In the genomic region with DNA sequence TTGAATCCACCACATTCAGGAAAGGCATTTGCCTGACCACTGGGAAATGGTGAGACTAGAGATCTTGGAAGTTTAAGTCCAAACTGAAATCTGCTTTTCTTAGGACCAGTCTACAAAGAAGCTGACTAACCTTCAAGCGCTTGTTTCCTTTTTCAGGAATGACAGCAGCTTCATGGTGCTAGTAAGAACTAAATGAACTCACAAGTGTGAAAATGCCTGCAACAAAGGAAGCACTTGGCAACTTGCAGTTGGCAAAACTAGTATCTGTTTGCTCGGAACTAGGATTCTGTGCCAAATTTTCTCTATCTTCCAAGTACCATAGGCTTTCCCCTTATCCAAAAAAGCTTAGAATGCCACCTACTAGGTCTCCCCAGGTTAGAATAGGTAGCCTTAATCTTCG, we compare ENCODE assay signal across 20 mouse cellular contexts. TPM values are rescaled to one million over a fixed set of nuclear protein-coding genes. Genes with fewer than 3 reads are reported as not detected.
"Had no signal": no experiment of that assay in that cellular context is flagged by ENCODE, and none has a peak within 500 bp of the region (broad histone marks: within the 10 kb centered on the region; RNA-seq: fewer than 3 reads in every experiment).

No protein-coding gene starts in this region.

- H3K4me3 ChIP-seq: liver, embryonic 15.5 days; lung, embryonic 15.5 days; megakaryocyte, embryonic 14.5 days; midbrain, embryonic 12.5 days; neural tube, embryonic 12.5 days; stomach, embryonic 15.5 days had no signal

- H3K27ac ChIP-seq: liver, embryonic 15.5 days; lung, embryonic 15.5 days; macrophage; midbrain, embryonic 12.5 days; neural tube, embryonic 12.5 days; stomach, embryonic 15.5 days; stomach, postnatal 0 days had no signal

- H3K4me1 ChIP-seq: lung, embryonic 15.5 days; midbrain, embryonic 12.5 days; neural tube, embryonic 12.5 days; stomach, embryonic 15.5 days had no signal

- H3K9ac ChIP-seq: liver, embryonic 15.5 days; liver, postnatal 0 days; lung, embryonic 15.5 days; midbrain, embryonic 12.5 days; neural tube, embryonic 12.5 days; stomach, embryonic 15.5 days had no signal

- H3K4me2 ChIP-seq: liver, embryonic 15.5 days; lung, embryonic 15.5 days; midbrain, embryonic 12.5 days; neural tube, embryonic 12.5 days; stomach, embryonic 15.5 days had no signal

- H3K27me3 ChIP-seq: liver, embryonic 15.5 days; lung, embryonic 15.5 days; megakaryocyte, embryonic 14.5 days; midbrain, embryonic 12.5 days; neural tube, embryonic 12.5 days; stomach, embryonic 15.5 days had no signal

- DNase-seq: liver, postnatal 0 days; lung, adult 2 months; lung, postnatal 14 days; lung, postnatal 36 days; midbrain, embryonic 14.5 days; right cerebral cortex, postnatal 25 days; thymus, adult 18-20 months; thymus, postnatal 14 days; thymus, postnatal 36 days had no signal

- H3K9me3 ChIP-seq: liver, embryonic 15.5 days; lung, embryonic 15.5 days; midbrain, embryonic 12.5 days; neural tube, embryonic 12.5 days; stomach, embryonic 15.5 days had no signal

- ATAC-seq: liver, postnatal 0 days; lung, postnatal 0 days had no signal

RNA-seq across cellular contexts. Expression of gene Pllp, which starts 49.9 kb away (rescaled TPM):
- total RNA-seq: megakaryocyte progenitor cell, adult 5-6 weeks; monocyte, adult 5-6 weeks had no signal
- polyA plus RNA-seq: macrophage had no signal
